Mouse (Mus musculus): Measurements from ENCODE around the gene Cmtm3.

GRCm38 (mm10) chr8:104344622-104345021 is 5.4 kb downstream of the Cmtm3 start:
- no peak for TF ChIP-seq CTCF (IDR thresholded peaks at IDR 0.05; ENCODE audit: borderline replicate concordance, insufficient read depth, low read length)
- TF ChIP-seq POLR2A (IDR thresholded peaks at IDR 0.05; ENCODE audit: low read depth, low read length), result no peak
